Mouse (Mus musculus): Measurements from ENCODE around the gene Hdgfl3. TPM values are rescaled to one million over a fixed set of nuclear protein-coding genes. Genes with fewer than 3 reads are reported as not detected.

Gene Hdgfl3
- polyA plus RNA-seq, 1 experiment from 2014 or later: 9.9 TPM

- 91% methylated on average over 1 of the region's 1 CpGs for WGBS
- Histone ChIP-seq H3K4me3 (ENCODE audit: low read length) (peak within 1 kb of the TSS; percentile 18; the same call in 1 of the 2 replicates), H3K36me3 (ENCODE audit: control insufficient read depth, insufficient read depth) (no peaks in the 10 kb centered on the region), H3K4me2 (ENCODE audit: low read depth, low read length) (peak within 1 kb of the TSS; percentile 57), H3K27me3 (ENCODE audit: control insufficient read depth, insufficient read depth, low read length) (no peaks in the 10 kb centered on the region), H3K9ac (ENCODE audit: low read length) (peak within 1 kb of the TSS; percentile 39; the same call in 1 of the 2 replicates), H3K4me1 (ENCODE audit: control insufficient read depth, insufficient read depth, low read length) (peaks cover 29% of the 10 kb centered on the region), H3K9me3 (replicated peaks; ENCODE audit: control insufficient read depth, low read length) (no peaks in the 10 kb centered on the region), H3K27ac (ENCODE audit: low read length) (peak within 1 kb of the TSS; percentile 82)
- no peak for ATAC-seq (replicated peaks; ENCODE audit: extremely low read depth, insufficient read depth, low FRiP score)
These were observed 78.6 kb downstream of the Hdgfl3 start, which contains the start of gene Gm10160 for GRCm38 (mm10) chr7:81855694-81856093. Gene Gm10160 (minus strand): TSS chr7:81855794.

GRCm38 (mm10) chr7:81854568-81855307 is 79.5 kb downstream of the Hdgfl3 start:
- H3K9ac ChIP-seq (ENCODE audit: low read length): peak overlapping the region; percentile 39; the same call in 1 of the 2 replicates
- H3K4me3 ChIP-seq (ENCODE audit: low read length): peak overlapping the region; percentile 18; the same call in 1 of the 2 replicates
- no peaks in the 10 kb centered on the region for H3K27me3 ChIP-seq (ENCODE audit: control insufficient read depth, insufficient read depth, low read length)
- ATAC-seq (replicated peaks; ENCODE audit: extremely low read depth, insufficient read depth, low FRiP score): peak; percentile 19; the same call in 1 of the 2 replicates
- no peaks in the 10 kb centered on the region for H3K9me3 ChIP-seq (replicated peaks; ENCODE audit: control insufficient read depth, low read length)
- no peaks in the 10 kb centered on the region for H3K36me3 ChIP-seq (ENCODE audit: control insufficient read depth, insufficient read depth)
- peak overlapping the region; percentile 82 for H3K27ac ChIP-seq (ENCODE audit: low read length)
- H3K4me1 ChIP-seq (ENCODE audit: control insufficient read depth, insufficient read depth, low read length): peaks cover 23% of the 10 kb centered on the region
- 31% methylated on average over 8 of the region's 8 CpGs for WGBS
- peak overlapping the region; percentile 57 for H3K4me2 ChIP-seq (ENCODE audit: low read depth, low read length)

GRCm38 (mm10) chr7:81851706-81852105 is 82.6 kb downstream of the Hdgfl3 start:
- H3K4me3 ChIP-seq (ENCODE audit: low read length): no peak overlapping the region
- 72% methylated on average over 3 of the region's 3 CpGs for WGBS
- H3K36me3 ChIP-seq (ENCODE audit: control insufficient read depth, insufficient read depth): no peaks in the 10 kb centered on the region
- ATAC-seq (replicated peaks; ENCODE audit: extremely low read depth, insufficient read depth, low FRiP score): no peak
- H3K9ac ChIP-seq (ENCODE audit: low read length): no peak overlapping the region
- no peak overlapping the region for H3K4me2 ChIP-seq (ENCODE audit: low read depth, low read length)
- no peak overlapping the region; the same call in 1 of the 2 replicates for H3K27ac ChIP-seq (ENCODE audit: low read length)
- H3K9me3 ChIP-seq (replicated peaks; ENCODE audit: control insufficient read depth, low read length): no peaks in the 10 kb centered on the region
- no peaks in the 10 kb centered on the region for H3K27me3 ChIP-seq (ENCODE audit: control insufficient read depth, insufficient read depth, low read length)
- peaks cover 12% of the 10 kb centered on the region for H3K4me1 ChIP-seq (ENCODE audit: control insufficient read depth, insufficient read depth, low read length)

GRCm38 (mm10) chr7:81850171-81850570 is 84.1 kb downstream of the Hdgfl3 start:
- Histone ChIP-seq H3K36me3 (ENCODE audit: control insufficient read depth, insufficient read depth) (no peaks in the 10 kb centered on the region), H3K4me2 (ENCODE audit: low read depth, low read length) (no peak overlapping the region), H3K9ac (ENCODE audit: low read length) (no peak overlapping the region), H3K9me3 (replicated peaks; ENCODE audit: control insufficient read depth, low read length) (no peaks in the 10 kb centered on the region), H3K27me3 (ENCODE audit: control insufficient read depth, insufficient read depth, low read length) (no peaks in the 10 kb centered on the region), H3K4me3 (ENCODE audit: low read length) (no peak overlapping the region), H3K27ac (ENCODE audit: low read length) (no peak overlapping the region), H3K4me1 (ENCODE audit: control insufficient read depth, insufficient read depth, low read length) (peaks cover 12% of the 10 kb centered on the region)
- 70% methylated on average over 6 of the region's 6 CpGs for WGBS
- ATAC-seq (replicated peaks; ENCODE audit: extremely low read depth, insufficient read depth, low FRiP score): no peak

GRCm38 (mm10) chr7:81849633-81850032 is 84.6 kb downstream of the Hdgfl3 start:
- 83% methylated on average over 7 of the region's 7 CpGs for WGBS
- Histone ChIP-seq H3K9me3 (replicated peaks; ENCODE audit: control insufficient read depth, low read length) (no peaks in the 10 kb centered on the region), H3K27ac (ENCODE audit: low read length) (no peak overlapping the region), H3K9ac (ENCODE audit: low read length) (no peak overlapping the region), H3K36me3 (ENCODE audit: control insufficient read depth, insufficient read depth) (no peaks in the 10 kb centered on the region), H3K4me1 (ENCODE audit: control insufficient read depth, insufficient read depth, low read length) (peaks cover 8% of the 10 kb centered on the region), H3K4me3 (ENCODE audit: low read length) (no peak overlapping the region), H3K4me2 (ENCODE audit: low read depth, low read length) (no peak overlapping the region), H3K27me3 (ENCODE audit: control insufficient read depth, insufficient read depth, low read length) (no peaks in the 10 kb centered on the region)
- ATAC-seq (replicated peaks; ENCODE audit: extremely low read depth, insufficient read depth, low FRiP score): no peak

- H3K4me1 ChIP-seq (ENCODE audit: control insufficient read depth, insufficient read depth, low read length): peaks cover 3% of the 10 kb centered on the region
- no peak overlapping the region for H3K27ac ChIP-seq (ENCODE audit: low read length)
- no peak overlapping the region for H3K4me2 ChIP-seq (ENCODE audit: low read depth, low read length)
- no peaks in the 10 kb centered on the region for H3K9me3 ChIP-seq (replicated peaks; ENCODE audit: control insufficient read depth, low read length)
- no peaks in the 10 kb centered on the region for H3K27me3 ChIP-seq (ENCODE audit: control insufficient read depth, insufficient read depth, low read length)
- no peak overlapping the region for H3K9ac ChIP-seq (ENCODE audit: low read length)
- no peak overlapping the region for H3K4me3 ChIP-seq (ENCODE audit: low read length)
- WGBS: 83% methylated on average over 5 of the region's 5 CpGs
- H3K36me3 ChIP-seq (ENCODE audit: control insufficient read depth, insufficient read depth): no peaks in the 10 kb centered on the region
- ATAC-seq (replicated peaks; ENCODE audit: extremely low read depth, insufficient read depth, low FRiP score): no peak
These were observed 85.1 kb downstream of the Hdgfl3 start for GRCm38 (mm10) chr7:81849214-81849613.

- H3K4me2 ChIP-seq (ENCODE audit: low read depth, low read length): no peak overlapping the region
- no peak overlapping the region for H3K4me3 ChIP-seq (ENCODE audit: low read length)
- H3K27ac ChIP-seq (ENCODE audit: low read length): no peak overlapping the region
- no peaks in the 10 kb centered on the region for H3K27me3 ChIP-seq (ENCODE audit: control insufficient read depth, insufficient read depth, low read length)
- H3K4me1 ChIP-seq (ENCODE audit: control insufficient read depth, insufficient read depth, low read length): peaks cover 2% of the 10 kb centered on the region; the same call in 1 of the 2 replicates
- 58% methylated on average over 4 of the region's 4 CpGs for WGBS
- no peak for ATAC-seq (replicated peaks; ENCODE audit: extremely low read depth, insufficient read depth, low FRiP score)
- H3K36me3 ChIP-seq (ENCODE audit: control insufficient read depth, insufficient read depth): no peaks in the 10 kb centered on the region
- H3K9me3 ChIP-seq (replicated peaks; ENCODE audit: control insufficient read depth, low read length): no peaks in the 10 kb centered on the region
- H3K9ac ChIP-seq (ENCODE audit: low read length): no peak overlapping the region
These were observed 86.5 kb downstream of the Hdgfl3 start for GRCm38 (mm10) chr7:81847777-81848176.

GRCm38 (mm10) chr7:81847010-81847409 is 87.3 kb downstream of the Hdgfl3 start:
- Histone ChIP-seq H3K27ac (ENCODE audit: low read length) (no peak overlapping the region), H3K36me3 (ENCODE audit: control insufficient read depth, insufficient read depth) (no peaks in the 10 kb centered on the region), H3K9ac (ENCODE audit: low read length) (no peak overlapping the region), H3K9me3 (replicated peaks; ENCODE audit: control insufficient read depth, low read length) (no peaks in the 10 kb centered on the region), H3K4me3 (ENCODE audit: low read length) (no peak overlapping the region), H3K4me1 (ENCODE audit: control insufficient read depth, insufficient read depth, low read length) (peaks cover 2% of the 10 kb centered on the region; the same call in 1 of the 2 replicates), H3K4me2 (ENCODE audit: low read depth, low read length) (no peak overlapping the region), H3K27me3 (ENCODE audit: control insufficient read depth, insufficient read depth, low read length) (no peaks in the 10 kb centered on the region)
- ATAC-seq (replicated peaks; ENCODE audit: extremely low read depth, insufficient read depth, low FRiP score): no peak
- 39% methylated on average over 8 of the region's 8 CpGs for WGBS

- Histone ChIP-seq H3K27me3 (ENCODE audit: control insufficient read depth, insufficient read depth, low read length) (no peaks in the 10 kb centered on the region), H3K9ac (ENCODE audit: low read length) (no peak overlapping the region), H3K36me3 (ENCODE audit: control insufficient read depth, insufficient read depth) (no peaks in the 10 kb centered on the region), H3K4me1 (ENCODE audit: control insufficient read depth, insufficient read depth, low read length) (peaks cover 3% of the 10 kb centered on the region; the same call in 1 of the 2 replicates), H3K9me3 (replicated peaks; ENCODE audit: control insufficient read depth, low read length) (no peaks in the 10 kb centered on the region), H3K4me3 (ENCODE audit: low read length) (no peak overlapping the region), H3K4me2 (ENCODE audit: low read depth, low read length) (no peak overlapping the region), H3K27ac (ENCODE audit: low read length) (no peak overlapping the region)
- WGBS: 65% methylated on average over 8 of the region's 8 CpGs
- no peak for ATAC-seq (replicated peaks; ENCODE audit: extremely low read depth, insufficient read depth, low FRiP score)
These were observed 88.3 kb downstream of the Hdgfl3 start for GRCm38 (mm10) chr7:81846008-81846407.

Data from heart, embryonic 16.5 days (tissue).